Mouse (Mus musculus): ENCODE measurements around the gene Lca5l.

Gene Lca5l

GRCm38 (mm10) chr16:96120022-96120623 lies 71.9 kb downstream of the Lca5l start:
- no peak for DNase-seq (ENCODE audit: low read depth, low spot score)

- no peak for DNase-seq (ENCODE audit: low read depth, low spot score)
These were observed 77.3 kb downstream of the Lca5l start for GRCm38 (mm10) chr16:96114729-96115128.

GRCm38 (mm10) chr16:96112769-96113168 lies 79.3 kb downstream of the Lca5l start:
- no peak for DNase-seq (ENCODE audit: low read depth, low spot score)

GRCm38 (mm10) chr16:96110655-96111345 lies 81.3 kb downstream of the Lca5l start:
- no peak for DNase-seq (ENCODE audit: low read depth, low spot score)

GRCm38 (mm10) chr16:96109673-96110072 lies 82.4 kb downstream of the Lca5l start:
- DNase-seq (ENCODE audit: low read depth, low spot score), result no peak

Measured in skeletal muscle tissue, adult 2 months (tissue).